Mouse (Mus musculus) left cerebral cortex, postnatal 36 days (tissue): Measurements from ENCODE around the gene Gm43064. TPM values are rescaled to one million over a fixed set of nuclear protein-coding genes. Genes with fewer than 3 reads are reported as not detected.

Source experiments
- DNase-seq, 2 experiments: peaks; one replicate each; pipeline ENCODE4 v3.0.0; 2021 to 2022; ENCODE audit warnings: low spot score in 2 of 2, mixed read lengths in 1 of 2
- intact Hi-C: fragments of 180-260 bp; cut with DNase I; formaldehyde crosslinking; loops from one replicate; pipeline ENCODE4 v1.15.1; 2025
- total RNA-seq, 2 experiments: library from RNA; stranded (reverse); gene quantifications; 2 replicates each; pipeline ENCODE4 v1.2.3; 2021

Gm43064 gene
- total RNA-seq, 2 experiments from 2014 or later: 0.15 to 1.0 TPM

DNA sequence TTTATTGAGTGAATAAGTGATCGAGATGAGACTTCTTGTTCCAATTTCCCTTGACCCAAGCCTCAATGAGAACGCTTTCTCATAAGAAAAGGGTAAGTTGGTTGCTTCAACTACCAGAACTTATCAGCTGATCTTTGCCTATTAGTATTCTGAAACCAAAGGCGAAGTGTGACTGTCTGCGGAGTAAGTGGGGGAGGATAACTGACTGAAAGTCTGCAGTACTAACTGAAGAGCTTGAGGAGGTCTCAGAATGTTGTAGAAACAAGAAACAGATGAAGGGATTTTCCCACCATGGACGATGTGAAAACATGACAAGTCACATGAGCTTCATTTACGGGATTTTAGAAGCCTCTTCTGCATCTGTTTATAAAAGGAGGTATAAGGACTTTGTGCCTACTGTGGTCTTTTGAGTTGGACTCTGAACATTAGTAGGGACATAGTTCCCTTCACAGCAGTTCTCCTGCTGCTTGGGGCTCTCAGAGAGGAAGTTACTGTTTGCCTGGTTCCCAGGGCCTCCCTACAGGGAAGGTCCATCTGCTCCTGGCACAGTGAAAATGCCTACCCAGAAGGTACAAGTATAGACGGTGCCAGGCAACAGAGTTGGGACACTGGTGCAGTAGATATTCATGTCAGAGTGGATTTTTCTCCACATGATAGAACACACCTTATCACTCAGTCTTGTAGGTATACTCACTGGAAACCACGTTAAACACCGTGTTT lies 41.4 kb downstream of the Gm43064 start:
- intact Hi-C loops: no loop called here
- DNase-seq: no peak

DNA sequence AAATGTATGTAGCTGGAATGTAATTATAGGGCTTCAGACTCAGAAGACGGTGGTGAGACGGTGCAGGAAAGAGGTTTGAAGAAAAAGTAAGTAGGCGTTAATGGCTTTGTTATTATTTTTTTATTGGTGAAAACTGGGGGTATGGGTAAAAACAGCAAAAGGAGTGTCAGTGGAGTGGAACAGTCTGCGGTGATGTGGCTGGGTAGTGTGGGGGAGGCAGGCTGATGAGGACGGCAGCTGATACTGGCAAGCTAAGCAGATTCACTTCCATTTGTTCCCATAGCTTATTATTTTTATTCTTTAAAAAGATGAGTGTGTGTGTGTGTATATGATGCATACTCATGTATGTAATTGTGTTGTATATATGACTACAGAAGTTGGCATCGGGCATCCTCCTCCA lies 42.1 kb downstream of the Gm43064 start:
- DNase-seq: no peak
- intact Hi-C loops: no loop called here

- intact Hi-C loops: no loop called here
Observed at GRCm38 (mm10) chr3:103851882-103852281, 42.5 kb downstream of the Gm43064 start.

GRCm38 (mm10) chr3:103852565-103853299 lies 43.4 kb downstream of the Gm43064 start:
- intact Hi-C loops: no loop called here
- no peak for DNase-seq

More at GRCm38 (mm10) chr3:103851882-103852281, 42.5 kb downstream of the Gm43064 start:
- DNase-seq: no peak

- intact Hi-C loops: no loop called here
- DNase-seq: no peak
Observed at GRCm38 (mm10) chr3:103853804-103854203, 44.4 kb downstream of the Gm43064 start.

GRCm38 (mm10) chr3:103857036-103857805 lies 47.8 kb downstream of the Gm43064 start:
- no peak for DNase-seq
- intact Hi-C loops: no loop called here

- intact Hi-C loops: no loop called here
- DNase-seq: no peak
Observed at GRCm38 (mm10) chr3:103857977-103858563, 48.7 kb downstream of the Gm43064 start.

DNA sequence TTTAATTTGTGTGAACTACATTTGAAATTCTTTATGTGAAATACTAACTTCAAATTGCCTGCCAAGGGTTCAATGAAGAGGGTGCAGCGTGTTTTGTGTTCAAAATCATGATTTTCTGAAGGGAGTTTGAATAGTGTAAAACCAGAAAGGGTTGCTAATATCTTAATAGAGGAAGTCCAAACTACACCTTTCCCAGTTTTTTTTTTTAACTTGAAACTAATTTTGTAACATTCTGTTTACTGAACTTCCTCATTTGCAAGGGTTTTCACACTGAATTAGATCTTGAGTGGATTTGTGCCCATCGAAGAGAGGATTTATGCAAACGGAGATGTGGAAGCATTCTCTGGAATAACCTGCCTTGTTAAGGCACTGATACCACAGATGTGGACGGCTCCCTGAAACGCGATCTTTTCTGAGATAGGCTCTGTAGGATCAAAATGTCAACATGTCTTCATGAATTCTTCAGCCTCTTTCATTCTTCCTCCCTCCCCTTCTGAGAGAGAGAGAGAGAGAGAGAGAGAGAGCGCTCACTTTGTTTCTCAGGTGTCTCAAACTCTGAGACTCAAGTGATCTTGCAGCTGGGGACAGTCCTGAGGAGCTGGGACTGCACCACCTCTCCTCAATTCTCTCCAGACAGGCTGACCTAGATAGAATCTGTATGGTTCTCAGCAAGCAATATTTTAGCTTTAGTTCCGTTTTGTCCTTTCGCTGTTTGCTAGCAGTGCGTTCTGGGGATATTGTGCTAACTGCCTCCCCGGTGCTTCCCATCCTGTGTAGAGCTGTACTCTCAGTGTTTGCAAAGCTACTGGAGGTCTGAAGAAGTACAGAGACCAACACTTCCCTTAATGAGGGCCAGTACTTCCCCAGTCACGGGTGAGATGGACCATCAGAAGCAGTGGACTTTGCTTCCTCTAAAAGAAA lies 49.8 kb downstream of the Gm43064 start, which contains the start of gene Ptpn22:
TSS of gene Ptpn22 (plus strand) at position 915 of the 921 bp plus-strand sequence.
- intact Hi-C loops: no loop called here
- DNase-seq: no peak

GRCm38 (mm10) chr3:103859851-103860391 lies 50.5 kb downstream of the Gm43064 start:
- DNase-seq: no peak
- intact Hi-C loops: no loop called here

- intact Hi-C loops: no loop called here
- no peak for DNase-seq
Observed at GRCm38 (mm10) chr3:103862721-103863220, 53.4 kb downstream of the Gm43064 start.

- DNase-seq: no peak
- intact Hi-C loops: no loop called here
Observed at GRCm38 (mm10) chr3:103864200-103864599, 54.8 kb downstream of the Gm43064 start.

GRCm38 (mm10) chr3:103867424-103867971 lies 58.1 kb downstream of the Gm43064 start:
- intact Hi-C loops: no loop called here

DNA sequence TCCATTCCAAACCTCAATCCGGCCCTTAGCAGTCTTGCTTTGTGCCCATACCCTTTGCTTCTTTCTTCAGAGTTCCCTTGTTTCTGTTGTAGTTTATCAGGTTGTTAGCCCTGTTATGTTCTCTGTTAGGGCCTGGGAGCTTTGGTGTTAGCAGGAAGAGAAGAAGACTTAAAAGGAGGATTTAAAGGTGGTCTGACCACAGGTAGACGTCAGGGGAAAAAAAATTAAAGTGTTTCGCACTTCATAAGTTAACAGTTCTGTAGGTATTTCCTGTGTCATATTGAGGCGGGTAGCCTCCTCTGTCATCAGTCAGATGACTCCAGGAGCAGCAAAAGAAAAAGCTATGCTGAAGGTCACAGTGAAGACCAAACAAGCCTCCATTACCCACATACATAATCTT lies 58.6 kb downstream of the Gm43064 start:
- intact Hi-C loops: no loop called here

More at GRCm38 (mm10) chr3:103867424-103867971, 58.1 kb downstream of the Gm43064 start:
- no peak for DNase-seq

GRCm38 (mm10) chr3:103872663-103873098 lies 63.3 kb downstream of the Gm43064 start:
- intact Hi-C loops: no loop called here
- DNase-seq: no peak

More for the DNA sequence above, 58.6 kb downstream of the Gm43064 start:
- DNase-seq: no peak

DNA sequence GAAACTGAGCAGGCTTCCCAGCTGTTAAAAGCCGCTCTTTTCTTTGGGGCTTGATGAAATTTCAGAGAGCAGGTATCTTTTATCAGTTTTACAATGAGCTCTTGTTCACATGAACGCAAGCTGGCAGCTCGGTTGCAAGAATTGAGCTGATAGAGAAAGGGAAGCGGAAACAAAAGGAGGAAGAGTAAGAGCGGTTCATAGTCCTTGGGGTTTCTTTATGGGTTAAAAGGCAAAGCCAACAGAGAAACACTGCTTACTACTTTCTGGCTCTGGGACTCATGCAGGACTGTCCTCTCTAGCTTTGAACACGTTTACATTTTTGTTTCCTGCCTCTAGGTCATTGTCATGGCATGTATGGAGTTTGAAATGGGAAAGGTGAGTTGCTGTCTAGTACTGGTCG lies 65.0 kb downstream of the Gm43064 start:
- intact Hi-C loops: no loop called here
- no peak for DNase-seq

DNA sequence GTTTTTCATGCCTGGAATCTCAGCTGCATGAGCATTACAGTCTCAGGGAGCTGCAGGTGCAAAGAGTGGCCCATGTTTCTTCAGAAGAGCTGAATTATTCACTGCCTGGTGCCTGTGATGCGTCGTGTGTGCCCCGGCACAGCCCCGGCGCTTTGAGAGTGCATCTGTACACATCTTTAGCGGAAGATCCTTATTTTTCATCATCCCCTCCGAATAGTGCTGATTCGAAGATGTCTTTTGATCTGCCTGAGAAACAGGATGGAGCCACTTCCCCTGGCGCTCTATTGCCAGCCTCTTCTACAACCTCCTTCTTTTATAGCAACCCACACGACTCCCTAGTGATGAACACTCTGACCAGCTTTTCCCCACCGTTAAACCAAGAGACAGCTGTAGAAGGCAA lies 76.6 kb downstream of the Gm43064 start:
- intact Hi-C loops: loop anchor here (5.0 kb wide), 2 partner anchors 64 to 134 kb away; no protein-coding TSS in a partner anchor
- no peak for DNase-seq

DNA sequence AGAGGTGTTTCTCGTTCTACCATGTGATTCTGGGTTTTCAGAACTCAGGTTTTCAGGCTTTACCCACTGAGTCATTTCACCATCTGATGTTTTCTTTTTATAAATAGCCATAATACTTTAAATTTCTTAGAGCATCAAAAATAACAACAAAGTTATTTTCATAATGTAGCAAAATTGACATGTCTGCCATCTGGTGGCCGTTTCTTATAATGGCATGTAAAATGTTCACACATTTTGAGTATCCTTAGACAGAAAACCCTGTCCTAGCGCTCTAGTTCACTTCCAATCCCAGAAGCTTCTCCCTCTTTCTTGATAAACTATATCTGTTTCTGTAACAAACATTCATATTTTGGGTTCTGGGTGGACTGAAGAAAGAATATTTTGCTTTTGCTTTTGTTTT lies 78.2 kb downstream of the Gm43064 start:
- intact Hi-C loops: loop anchor here (5.0 kb wide), 2 partner anchors 65 to 135 kb away; no protein-coding TSS in a partner anchor
- DNase-seq: no peak
